Mouse (Mus musculus) c-Kit-positive CD71-positive TER-119-positive erythroid progenitor cells, embryonic 14.5 days (primary cell): Measurements from ENCODE around the gene Fhit.

ENCODE experiments used
- DNase-seq: peaks from one replicate; pipeline ENCODE4 v3.0.0-alpha.2; 2013; ENCODE audit warnings: low spot score

Gene Fhit

GRCm38 (mm10) chr14:10345905-10346304 is 815.9 kb downstream of the Fhit start:
- no peak for DNase-seq

GRCm38 (mm10) chr14:10344064-10344463 is 817.8 kb downstream of the Fhit start:
- no peak for DNase-seq

- DNase-seq: no peak
These were observed 845.1 kb downstream of the Fhit start for GRCm38 (mm10) chr14:10316764-10317163.

GRCm38 (mm10) chr14:10312190-10312589 is 849.6 kb downstream of the Fhit start:
- no peak for DNase-seq

- DNase-seq: no peak
These were observed 856.5 kb downstream of the Fhit start for GRCm38 (mm10) chr14:10305286-10305685.

GRCm38 (mm10) chr14:10301497-10301896 is 860.3 kb downstream of the Fhit start:
- no peak for DNase-seq

- no peak for DNase-seq
These were observed 860.9 kb downstream of the Fhit start for GRCm38 (mm10) chr14:10300914-10301313.

GRCm38 (mm10) chr14:10299030-10299429 is 862.8 kb downstream of the Fhit start:
- DNase-seq: no peak

- DNase-seq: no peak
These were observed 872.8 kb downstream of the Fhit start for GRCm38 (mm10) chr14:10289043-10289442.

- no peak for DNase-seq
These were observed 875.8 kb downstream of the Fhit start for GRCm38 (mm10) chr14:10286027-10286426.

GRCm38 (mm10) chr14:10228708-10229107 is 933.1 kb downstream of the Fhit start:
- DNase-seq: no peak

- DNase-seq: no peak
These were observed 940.0 kb downstream of the Fhit start for GRCm38 (mm10) chr14:10221847-10222246.

- DNase-seq: no peak
These were observed 948.6 kb downstream of the Fhit start for GRCm38 (mm10) chr14:10213216-10213615.

- no peak for DNase-seq
These were observed 950.7 kb downstream of the Fhit start for GRCm38 (mm10) chr14:10211184-10211583.

GRCm38 (mm10) chr14:10209007-10209406 is 952.8 kb downstream of the Fhit start:
- no peak for DNase-seq

- DNase-seq: no peak
These were observed 956.1 kb downstream of the Fhit start for GRCm38 (mm10) chr14:10205699-10206098.

GRCm38 (mm10) chr14:10205290-10205689 is 956.5 kb downstream of the Fhit start:
- DNase-seq: no peak

- DNase-seq: no peak
These were observed 967.7 kb downstream of the Fhit start for GRCm38 (mm10) chr14:10194130-10194529.

- DNase-seq: no peak
These were observed 990.1 kb downstream of the Fhit start for GRCm38 (mm10) chr14:10171761-10172160.

GRCm38 (mm10) chr14:10166641-10167429 is 995.0 kb downstream of the Fhit start:
- DNase-seq: no peak

- no peak for DNase-seq
These were observed 1012.0 kb downstream of the Fhit start for GRCm38 (mm10) chr14:10149872-10150271.

- no peak for DNase-seq
These were observed 1022.5 kb downstream of the Fhit start for GRCm38 (mm10) chr14:10139311-10139710.

- no peak for DNase-seq
These were observed 1028.0 kb downstream of the Fhit start for GRCm38 (mm10) chr14:10133873-10134272.

- no peak for DNase-seq
These were observed 1032.2 kb downstream of the Fhit start for GRCm38 (mm10) chr14:10129675-10130074.
